Comparison of ENCODE assay signal across 20 mouse cellular contexts in genomic region chr5:8456561-8456960, GRCm38 (mm10). TPM values are rescaled to one million over a fixed set of nuclear protein-coding genes. Genes with fewer than 3 reads are reported as not detected.
A peak's percentile ranks its signal among the peaks of the same experiment; 100 is the strongest.
DNase-seq lines count a peak whose midpoint lies in the region.
"Had no signal": no experiment of that assay in that cellular context is flagged by ENCODE, and none has a peak within 500 bp of the region (broad histone marks: within the 10 kb centered on the region; RNA-seq: fewer than 3 reads in every experiment).

No protein-coding gene starts in this region.

- DNase-seq in thymus, postnatal 0 days (ENCODE audit: low spot score), result peak; percentile 6
- no peak for DNase-seq in thymus, postnatal 36 days
- peak; percentile 57 for DNase-seq in NIH3T3 (ENCODE audit: low read depth)
- peak; percentile 49 for DNase-seq in induced T-regulatory cell, adult 2 months (ENCODE audit: low read depth)
- no peak for DNase-seq in embryo, embryonic 10 days (ENCODE audit: low spot score)
- DNase-seq in urinary bladder, postnatal 4 days (ENCODE audit: low spot score in 2 of 2), result no peak
- no peak for DNase-seq in limb, embryonic 10.5 days (ENCODE audit: low spot score)
- DNase-seq: cerebellum, postnatal 10 days; gastrocnemius, postnatal 25 days; layer of hippocampus, postnatal 36 days; spleen, adult 18-20 months; thymus, postnatal 25 days had no signal

- H3K27me3 ChIP-seq in limb, embryonic 10.5 days (ENCODE audit: low read depth, poor library complexity, severe bottlenecking), result no peaks in the 10 kb centered on the region
- H3K27me3 ChIP-seq: intestine, embryonic 15.5 days; kidney, embryonic 15.5 days; lung, embryonic 15.5 days had no signal

- peaks cover 19% of the 10 kb centered on the region for H3K36me3 ChIP-seq in limb, embryonic 10.5 days
- H3K36me3 ChIP-seq: intestine, embryonic 15.5 days; lung, embryonic 15.5 days had no signal

- H3K4me1 ChIP-seq in limb, embryonic 10.5 days, result no peaks in the 10 kb centered on the region
- H3K4me1 ChIP-seq: embryonic facial prominence, embryonic 10.5 days; heart, embryonic 10.5 days; intestine, embryonic 15.5 days; kidney, embryonic 15.5 days; lung, embryonic 15.5 days; midbrain, embryonic 10.5 days had no signal

- H3K4me3 ChIP-seq in limb, embryonic 10.5 days, result no peak overlapping the region
- H3K4me3 ChIP-seq: embryonic facial prominence, embryonic 10.5 days; erythroblast, embryonic 14.5 days; heart, embryonic 10.5 days; intestine, embryonic 15.5 days; kidney, embryonic 15.5 days; lung, embryonic 15.5 days; midbrain, embryonic 10.5 days had no signal

- H3K27ac ChIP-seq in limb, embryonic 10.5 days, result no peak overlapping the region
- H3K27ac ChIP-seq: embryonic facial prominence, embryonic 10.5 days; heart, embryonic 10.5 days; intestine, embryonic 15.5 days; kidney, embryonic 15.5 days; lung, embryonic 15.5 days; midbrain, embryonic 10.5 days; stomach, postnatal 0 days had no signal

- WGBS in limb, embryonic 10.5 days, result 95% methylated on average over 5 of the region's 5 CpGs

- H3K9me3 ChIP-seq in limb, embryonic 10.5 days (replicated peaks), result no peaks in the 10 kb centered on the region
- H3K9me3 ChIP-seq: embryonic facial prominence, embryonic 10.5 days; heart, embryonic 10.5 days; intestine, embryonic 15.5 days; kidney, embryonic 15.5 days; lung, embryonic 15.5 days; midbrain, embryonic 10.5 days had no signal

RNA-seq across cellular contexts. Expression of gene Slc25a40, which starts 33.9 kb away (rescaled TPM):
- 10.6 and 11.5 TPM in 2 replicates for polyA plus RNA-seq in thymus, postnatal 0 days (2015; fragmentation: Nextera tagmentation; extraction: Ambion mirVana)
- 6.9 and 9.9 TPM in 2 replicates for polyA plus RNA-seq in limb, embryonic 10.5 days (2016; fragmentation: Nextera tagmentation; extraction: Ambion mirVana)

RNA-seq across cellular contexts. Expression of gene Dbf4, which starts 34.0 kb away (rescaled TPM):
- polyA plus RNA-seq in thymus, postnatal 0 days (2015; fragmentation: Nextera tagmentation; extraction: Ambion mirVana), result 44.4 and 46.4 TPM in 2 replicates
- 62.2 and 65.8 TPM in 2 replicates for polyA plus RNA-seq in limb, embryonic 10.5 days (2016; fragmentation: Nextera tagmentation; extraction: Ambion mirVana)

Comparison
In these comparisons a context has a peak if more than half of its experiments do, and no peak if none do; other contexts are left out.
1. DNase-seq: peak in thymus, postnatal 0 days (single experiment), NIH3T3 (single experiment) and induced T-regulatory cell, adult 2 months (single experiment); none in thymus, postnatal 36 days (0 of 2), embryo, embryonic 10 days (single experiment), urinary bladder, postnatal 4 days (0 of 2) and limb, embryonic 10.5 days (single experiment).